Mouse (Mus musculus) embryonic facial prominence, embryonic 11.5 days (tissue): ENCODE measurements around the gene 1810013L24Rik. TPM values are rescaled to one million over a fixed set of nuclear protein-coding genes. Genes with fewer than 3 reads are reported as not detected.

ENCODE experiments used
- ATAC-seq: fragments of 200-750 bp; cut with Nextera tagmentation; replicated peaks from 2 replicates; pipeline ENCODE4 v1.8.0; 2017; ENCODE audit warnings: low read depth; ENCODE audit not compliant: insufficient number of reproducible peaks, low FRiP score, low TSS enrichment
- DNase-seq: peaks from one replicate; pipeline ENCODE4 v3.0.0-alpha.2; 2015; ENCODE audit warnings: low spot score
- H3K27ac ChIP-seq: fragments of 300-500 bp; sonication (generic); replicated peaks from 2 replicates; pipeline ENCODE4 v1.5.1; 2014; ENCODE audit warnings: mild to moderate bottlenecking, low read depth, low read length, control low read depth
- H3K27me3 ChIP-seq: fragments of 300-500 bp; sonication (generic); 2 replicates; pipeline ENCODE4 v1.6.1; 2014; ENCODE audit warnings: mild to moderate bottlenecking, low read length, moderate library complexity, mixed read lengths; ENCODE audit not compliant: control insufficient read depth, insufficient read depth
- H3K36me3 ChIP-seq: fragments of 300-500 bp; sonication (generic); replicated peaks from 2 replicates; pipeline ENCODE4 v1.6.1; 2014; ENCODE audit warnings: low read depth, mild to moderate bottlenecking, low read length, moderate library complexity, mixed read lengths; ENCODE audit not compliant: control insufficient read depth, insufficient read depth
- H3K4me1 ChIP-seq: fragments of 300-500 bp; sonication (generic); 2 replicates; pipeline ENCODE4 v1.6.1; 2014; ENCODE audit warnings: low read length, mixed read lengths; ENCODE audit not compliant: control insufficient read depth, insufficient read depth
- H3K4me2 ChIP-seq: fragments of 300-500 bp; sonication (generic); 2 replicates; pipeline ENCODE4 v1.6.1; 2014; ENCODE audit warnings: low read depth, mild to moderate bottlenecking, control low read depth, low read length, moderate library complexity
- H3K4me3 ChIP-seq: fragments of 300-500 bp; sonication (generic); 2 replicates; pipeline ENCODE4 v1.5.1; 2014; ENCODE audit warnings: low read depth, low read length, control low read depth
- H3K9ac ChIP-seq: fragments of 300-500 bp; sonication (generic); replicated peaks from 2 replicates; pipeline ENCODE4 v1.6.1; 2014; ENCODE audit warnings: mild to moderate bottlenecking, control low read depth, low read length
- H3K9me3 ChIP-seq: fragments of 300-500 bp; sonication (generic); replicated peaks from 2 replicates; pipeline ENCODE4 v1.6.1; 2016; ENCODE audit warnings: mild to moderate bottlenecking, low read length, inconsistent platforms, mixed read lengths; ENCODE audit not compliant: control insufficient read depth
- WGBS: fragments of 180-500 bp; shearing (Covaris S2); extraction: QIAGEN DNeasy Blood & Tissue Kit; methylation state at CpG from one replicate; pipeline ENCODE4 v1.1.7; 2014; 5-methylcytosine and 5-hydroxymethylcytosine counted together
- polyA plus RNA-seq: library from polyadenylated mRNA; unstranded; fragments of >200 nt; fragmentation: Nextera tagmentation; extraction: Ambion mirVana; gene quantifications from 2 replicates; pipeline ENCODE4 v1.2.1, GENCODE M21; 2014

The 1810013L24Rik gene
- polyA plus RNA-seq, 1 experiment from 2014 or later: 17.3 TPM

- H3K27me3 ChIP-seq: no peaks in the 10 kb centered on the region
- H3K4me3 ChIP-seq: no peak within 1 kb of the TSS
- H3K4me1 ChIP-seq: no peaks in the 10 kb centered on the region
- H3K4me2 ChIP-seq: no peak within 1 kb of the TSS
- H3K36me3 ChIP-seq: no peaks in the 10 kb centered on the region
- DNase-seq: no peak
- no peak for ATAC-seq
- no peak within 1 kb of the TSS for H3K27ac ChIP-seq
- H3K9ac ChIP-seq: no peak within 1 kb of the TSS
- no peaks in the 10 kb centered on the region for H3K9me3 ChIP-seq
- 92% methylated on average over 20 of the region's 20 CpGs for WGBS
Observed at GRCm38 (mm10) chr16:8791949-8792557, 37.8 kb upstream of the 1810013L24Rik start, which contains the start of gene Usp7. TSS of gene Usp7 (minus strand) at chr16:8792308.

DNA sequence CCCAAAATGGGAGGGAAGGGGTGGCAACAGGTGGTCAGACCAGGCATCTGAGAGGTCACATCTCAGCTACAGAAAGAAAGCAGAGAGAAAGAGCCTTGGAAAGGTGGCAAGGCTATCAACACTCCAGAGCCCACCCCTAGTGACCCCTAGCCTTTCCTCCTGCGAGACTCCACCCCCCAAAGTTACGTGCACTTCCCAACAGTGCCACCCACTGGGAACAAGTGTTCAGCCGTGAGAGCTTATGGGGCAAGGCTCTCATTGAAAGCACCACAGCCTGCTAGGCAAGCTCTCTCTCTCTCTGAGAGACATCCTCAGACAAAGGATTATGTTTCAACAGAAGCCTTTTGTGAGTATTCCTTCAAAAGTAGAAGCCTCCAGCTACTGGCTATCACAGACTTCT, 34.9 kb upstream of the 1810013L24Rik start:
- WGBS: 16% methylated on average over 3 of the region's 3 CpGs
- no peaks in the 10 kb centered on the region for H3K4me1 ChIP-seq
- DNase-seq (peak; percentile 9), ATAC-seq (no peak)
- H3K27ac ChIP-seq: no peak overlapping the region
- H3K27me3 ChIP-seq: no peaks in the 10 kb centered on the region
- H3K4me3 ChIP-seq: no peak overlapping the region
- no peak overlapping the region for H3K4me2 ChIP-seq
- H3K36me3 ChIP-seq: no peaks in the 10 kb centered on the region
- H3K9me3 ChIP-seq: no peaks in the 10 kb centered on the region
- no peak overlapping the region for H3K9ac ChIP-seq

DNA sequence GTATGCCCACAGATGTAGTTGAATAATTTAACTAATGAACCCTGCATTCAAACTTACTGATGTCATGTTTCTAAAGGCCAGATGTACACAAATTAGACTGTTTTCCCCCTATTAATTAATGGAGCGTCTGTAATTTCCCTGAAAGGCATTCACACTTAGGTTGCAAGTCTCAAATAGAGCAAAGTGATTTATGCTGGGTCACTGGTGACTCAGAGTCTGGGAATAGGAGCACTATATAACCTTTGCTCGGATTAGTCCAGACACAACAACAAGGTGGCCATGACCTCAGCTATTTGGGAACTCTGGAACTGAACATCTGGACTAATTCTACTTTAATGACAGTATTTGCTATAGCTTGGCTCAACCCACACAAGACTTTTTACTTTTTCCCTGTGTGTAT, 34.0 kb upstream of the 1810013L24Rik start:
- H3K4me2 ChIP-seq: no peak overlapping the region
- H3K27me3 ChIP-seq: no peaks in the 10 kb centered on the region
- H3K36me3 ChIP-seq: no peaks in the 10 kb centered on the region
- WGBS: 73% methylated on average over 2 of the region's 2 CpGs
- ATAC-seq: no peak
- no peaks in the 10 kb centered on the region for H3K9me3 ChIP-seq
- no peaks in the 10 kb centered on the region for H3K4me1 ChIP-seq
- H3K27ac ChIP-seq: no peak overlapping the region
- DNase-seq: no peak
- no peak overlapping the region for H3K9ac ChIP-seq
- H3K4me3 ChIP-seq: no peak overlapping the region

GRCm38 (mm10) chr16:8806703-8807102, 23.2 kb upstream of the 1810013L24Rik start:
- Histone ChIP-seq H3K27ac (no peak overlapping the region), H3K9ac (no peak overlapping the region), H3K4me3 (no peak overlapping the region), H3K9me3 (no peaks in the 10 kb centered on the region), H3K4me1 (no peaks in the 10 kb centered on the region), H3K4me2 (no peak overlapping the region), H3K27me3 (no peaks in the 10 kb centered on the region), H3K36me3 (no peaks in the 10 kb centered on the region)
- no peak for ATAC-seq
- DNase-seq: peak; percentile 61
- WGBS: 31% methylated on average over 4 of the region's 4 CpGs

GRCm38 (mm10) chr16:8810399-8811127, 19.3 kb upstream of the 1810013L24Rik start:
- Histone ChIP-seq H3K27me3 (no peaks in the 10 kb centered on the region), H3K27ac (no peak overlapping the region), H3K4me1 (no peaks in the 10 kb centered on the region), H3K4me2 (no peak overlapping the region), H3K36me3 (no peaks in the 10 kb centered on the region), H3K4me3 (no peak overlapping the region), H3K9me3 (no peaks in the 10 kb centered on the region), H3K9ac (no peak overlapping the region)
- ATAC-seq: no peak
- no peak for DNase-seq
- 89% methylated on average over 14 of the region's 14 CpGs for WGBS

DNA sequence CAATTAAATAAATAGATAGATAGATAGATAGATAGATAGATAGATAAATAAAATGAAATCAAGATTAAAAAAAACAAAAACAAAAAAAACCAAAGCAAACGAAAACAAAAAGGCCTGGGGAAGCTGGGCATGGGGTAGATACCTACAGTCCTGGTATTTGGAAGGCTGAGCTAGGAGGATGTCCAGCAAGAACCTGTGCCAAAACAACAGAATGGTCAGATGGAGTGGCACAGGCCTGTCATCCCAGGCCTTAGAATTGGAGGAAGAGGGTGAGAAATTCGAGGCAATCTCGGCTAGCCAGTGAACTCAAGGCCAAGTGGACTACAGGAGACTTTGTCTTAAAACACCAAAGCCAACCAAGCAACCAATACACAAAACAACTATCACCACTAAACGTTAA, 12.0 kb upstream of the 1810013L24Rik start:
- 79% methylated on average over 4 of the region's 4 CpGs for WGBS
- H3K4me1 ChIP-seq: no peaks in the 10 kb centered on the region
- H3K27ac ChIP-seq: no peak overlapping the region
- H3K9ac ChIP-seq: no peak overlapping the region
- no peaks in the 10 kb centered on the region for H3K36me3 ChIP-seq
- no peak overlapping the region for H3K4me2 ChIP-seq
- no peak overlapping the region for H3K4me3 ChIP-seq
- H3K9me3 ChIP-seq: no peaks in the 10 kb centered on the region
- no peak for DNase-seq
- no peak for ATAC-seq
- no peaks in the 10 kb centered on the region for H3K27me3 ChIP-seq

DNA sequence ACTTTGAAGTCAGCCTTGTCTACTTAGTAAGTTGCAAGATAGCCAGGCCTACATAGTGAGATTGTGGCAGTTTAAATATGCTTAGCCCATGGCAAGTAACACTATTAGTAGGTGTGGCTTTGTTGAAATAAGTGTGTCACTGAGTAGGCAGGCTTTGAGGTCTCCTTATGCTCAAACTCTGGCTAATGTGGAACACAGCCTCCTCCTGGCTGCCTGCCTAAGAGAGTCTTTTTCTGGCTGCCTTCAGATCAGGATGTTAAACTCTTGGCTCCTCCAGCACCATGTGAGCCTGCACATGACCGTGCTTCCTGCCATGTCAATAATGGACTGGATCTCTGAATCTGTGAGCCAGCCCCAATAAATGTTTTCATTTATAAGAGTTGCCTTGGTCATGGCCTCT, 8.5 kb upstream of the 1810013L24Rik start:
- H3K36me3 ChIP-seq: no peaks in the 10 kb centered on the region

GRCm38 (mm10) chr16:8822586-8822985, 7.3 kb upstream of the 1810013L24Rik start:
- Histone ChIP-seq H3K4me1 (no peaks in the 10 kb centered on the region), H3K9ac (no peak overlapping the region), H3K4me2 (no peak overlapping the region), H3K4me3 (no peak overlapping the region), H3K27ac (no peak overlapping the region), H3K27me3 (no peaks in the 10 kb centered on the region), H3K9me3 (no peaks in the 10 kb centered on the region), H3K36me3 (no peaks in the 10 kb centered on the region)
- ATAC-seq: no peak
- 83% methylated on average over 4 of the region's 4 CpGs for WGBS
- DNase-seq: no peak

More for the DNA sequence above, 8.5 kb upstream of the 1810013L24Rik start:
- no peak for ATAC-seq
- Histone ChIP-seq H3K4me3 (no peak overlapping the region), H3K27ac (no peak overlapping the region), H3K9ac (no peak overlapping the region), H3K27me3 (no peaks in the 10 kb centered on the region), H3K4me2 (no peak overlapping the region), H3K9me3 (no peaks in the 10 kb centered on the region), H3K4me1 (no peaks in the 10 kb centered on the region)
- 100% methylated on average over 1 of the region's 1 CpGs for whole genome bisulfite sequencing
- no peak for DNase-seq
